Mouse (Mus musculus): ENCODE data around the gene Trpv5.

- no peak for TF ChIP-seq POLR2A (IDR thresholded peaks at IDR 0.05; ENCODE audit: extremely low read depth, insufficient read depth, low read length)
- TF ChIP-seq CTCF (IDR thresholded peaks at IDR 0.05; ENCODE audit: extremely low read depth, insufficient read depth, low read length) = no peak
Observed at GRCm38 (mm10) chr6:41658487-41658886, 22.1 kb downstream of the Trpv5 start.

Measured in cortical plate, adult 2 months (tissue).